Mouse (Mus musculus) G1E (cell line): ENCODE measurements around the gene Camkk2. TPM values are rescaled to one million over a fixed set of nuclear protein-coding genes. Genes with fewer than 3 reads are reported as not detected.

Source experiments
- ATAC-seq: 2 replicates; pipeline ENCODE4 v1.8.0; 2016; ENCODE audit warnings: mild to moderate bottlenecking; ENCODE audit not compliant: insufficient number of reproducible peaks, poor library complexity, low FRiP score, severe bottlenecking; ENCODE audit errors: extremely low read depth
- DNase-seq: peaks from one replicate; pipeline ENCODE4 v3.0.0; 2012; ENCODE audit warnings: low spot score
- H3K27me3 ChIP-seq: 2 replicates; pipeline ENCODE4 v1.6.1; 2012; ENCODE audit warnings: mild to moderate bottlenecking, low read length, inconsistent platforms; ENCODE audit not compliant: insufficient read depth
- H3K36me3 ChIP-seq: replicated peaks from 2 replicates; pipeline ENCODE3; 2012; ENCODE audit warnings: mild to moderate bottlenecking, inconsistent platforms
- H3K4me1 ChIP-seq: 2 replicates; pipeline ENCODE4 v1.6.1; 2012; ENCODE audit warnings: low read depth, low read length, inconsistent platforms, mixed read lengths; ENCODE audit not compliant: insufficient read depth
- H3K4me3 ChIP-seq: 2 replicates; pipeline ENCODE4 v1.5.1; 2012; ENCODE audit warnings: low read depth, mild to moderate bottlenecking, inconsistent platforms, low read length, moderate library complexity, mixed read lengths
- H3K9me3 ChIP-seq: replicated peaks from 2 replicates; pipeline ENCODE4 v1.6.1; 2012; ENCODE audit warnings: inconsistent platforms
- CTCF ChIP-seq: IDR thresholded peaks from 2 replicates; pipeline ENCODE4 v1.5.1; 2012; ENCODE audit warnings: low read depth, low read length, inconsistent platforms, mixed read lengths
- GATA1 ChIP-seq: IDR thresholded peaks from 2 replicates; pipeline ENCODE4 v1.6.1; 2012; ENCODE audit warnings: borderline replicate concordance, low read length, inconsistent platforms, mixed read lengths
- GATA2 ChIP-seq: IDR thresholded peaks from 2 replicates; pipeline ENCODE4 v1.6.1; 2012; ENCODE audit warnings: low read depth, low read length, inconsistent platforms, borderline replicate concordance
- POLR2AphosphoS5 ChIP-seq: IDR thresholded peaks from 2 replicates; pipeline ENCODE4 v1.6.1; 2012; ENCODE audit warnings: low read depth, low read length, inconsistent platforms; ENCODE audit not compliant: insufficient replicate concordance
- TAL1 ChIP-seq: conservative IDR thresholded peaks from 2 replicates; pipeline ENCODE4 v1.6.1; 2012; ENCODE audit warnings: low read depth, low read length, inconsistent platforms, mixed read lengths
- polyA plus RNA-seq: library from polyadenylated mRNA; stranded (reverse); fragments of >175 nt; gene quantifications from 2 replicates; pipeline ENCODE4 v1.2.3, GENCODE M21; 2012
- total RNA-seq, 2 experiments: library from RNA; stranded (forward) in 1 of 2; stranded (reverse) in 1 of 2; fragments of 200-1000 nt in 1 of 2; fragments of >200 nt in 1 of 2; fragmentation: Nextera tagmentation in 1 of 2; gene quantifications; 2 replicates each; pipeline ENCODE4 v1.2.3; 2014 to 2017

The Camkk2 gene
- total and polyA plus RNA-seq, 3 experiments, result 9.7 to 18.2 (median 12.5) TPM

DNA sequence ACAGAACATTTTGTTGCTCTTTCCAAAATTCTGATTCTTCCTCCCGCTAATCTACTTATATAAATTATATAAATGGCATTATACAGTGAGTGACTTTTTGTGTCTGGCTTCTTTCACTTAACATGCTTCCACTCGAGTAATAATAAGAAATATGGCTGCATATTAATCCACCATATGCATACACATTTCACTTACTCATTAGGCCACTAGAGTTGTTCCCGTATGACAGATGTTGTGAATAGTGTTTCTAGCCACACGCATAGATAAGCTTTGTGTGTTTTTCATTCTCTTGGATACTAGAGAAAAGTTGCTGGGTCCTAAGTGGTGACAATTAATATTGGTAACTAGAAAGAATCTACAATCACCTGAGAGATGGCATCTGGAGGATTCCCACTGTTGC, 23.6 kb downstream of the Camkk2 start:
- TF ChIP-seq GATA2 (no peak), CTCF (no peak), POLR2AphosphoS5 (no peak)
- Histone ChIP-seq H3K4me1 (no peaks in the 10 kb centered on the region), H3K36me3 (peaks cover 66% of the 10 kb centered on the region), H3K9me3 (no peaks in the 10 kb centered on the region), H3K4me3 (no peak overlapping the region), H3K27me3 (no peaks in the 10 kb centered on the region)
- no peak for ATAC-seq
- no peak for DNase-seq

DNA sequence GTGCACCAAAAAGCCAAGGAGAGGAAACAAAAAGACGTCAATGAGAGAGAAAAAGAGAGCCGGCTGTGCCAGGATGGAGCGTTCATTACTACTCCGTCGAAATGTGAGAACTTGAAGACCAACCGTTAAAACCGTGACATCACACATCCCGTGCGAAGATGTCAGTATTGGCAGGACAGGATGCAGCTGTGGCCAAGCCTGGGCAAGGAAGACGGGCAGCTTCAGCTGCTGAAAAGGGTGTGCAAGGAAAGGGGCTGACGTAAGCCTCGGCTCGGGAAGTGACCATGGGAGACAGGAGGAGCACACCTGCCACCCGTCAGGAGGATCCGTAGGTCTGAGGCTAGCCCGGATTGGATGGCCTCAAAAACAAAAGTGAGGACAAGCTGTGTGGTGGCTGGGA, 24.7 kb downstream of the Camkk2 start:
- Histone ChIP-seq H3K4me1 (no peaks in the 10 kb centered on the region), H3K27me3 (no peaks in the 10 kb centered on the region), H3K4me3 (no peak overlapping the region), H3K9me3 (no peaks in the 10 kb centered on the region), H3K36me3 (peaks cover 68% of the 10 kb centered on the region)
- no peak for ATAC-seq
- DNase-seq, result no peak
- TF ChIP-seq GATA2 (no peak), CTCF (no peak), GATA1 (no peak), TAL1 (no peak), POLR2AphosphoS5 (no peak)

- Histone ChIP-seq H3K9me3 (no peaks in the 10 kb centered on the region), H3K4me3 (no peak overlapping the region), H3K4me1 (no peaks in the 10 kb centered on the region), H3K36me3 (peaks cover 61% of the 10 kb centered on the region), H3K27me3 (no peaks in the 10 kb centered on the region)
- ATAC-seq, result no peak
- DNase-seq, result no peak
- TF ChIP-seq GATA1, result no peak
These were observed 31.3 kb downstream of the Camkk2 start for GRCm38 (mm10) chr5:122747950-122748349.

DNA sequence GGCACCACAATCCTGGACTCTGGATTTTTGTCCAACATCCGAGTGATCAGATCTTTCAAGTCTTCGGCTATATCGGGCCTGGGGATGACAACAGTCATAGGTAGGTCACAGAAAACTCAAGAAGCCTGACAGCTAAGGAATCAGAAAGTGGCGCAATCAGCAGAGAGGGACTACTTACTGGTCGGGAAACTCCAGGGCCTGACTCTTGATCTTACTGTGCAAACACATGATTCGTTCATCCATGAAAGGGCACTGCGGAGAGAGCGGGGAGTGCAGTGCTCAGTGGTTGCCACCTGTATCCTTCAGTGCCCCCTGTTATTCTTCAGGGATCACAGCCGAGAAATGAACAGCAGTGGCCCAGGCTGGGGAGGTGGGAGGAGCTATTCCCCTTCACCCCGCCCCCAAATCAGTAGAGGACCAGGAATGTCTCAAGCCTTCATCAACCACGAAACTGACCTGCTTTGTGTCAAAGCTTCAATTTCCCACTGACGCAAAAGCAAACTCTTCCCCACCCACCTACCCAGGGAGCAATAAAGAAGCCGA, 35.3 kb downstream of the Camkk2 start:
- Histone ChIP-seq H3K4me3 (no peak overlapping the region), H3K36me3 (peaks cover 76% of the 10 kb centered on the region), H3K27me3 (no peaks in the 10 kb centered on the region), H3K4me1 (peaks cover 6% of the 10 kb centered on the region), H3K9me3 (no peaks in the 10 kb centered on the region)
- TF ChIP-seq TAL1, result no peak
- TF ChIP-seq GATA1, result no peak
- no peak for TF ChIP-seq GATA2
- no peak for TF ChIP-seq CTCF
- no peak for TF ChIP-seq POLR2AphosphoS5
- ATAC-seq, result no peak
- no peak for DNase-seq

GRCm38 (mm10) chr5:122736761-122737160, 42.4 kb downstream of the Camkk2 start:
- TF ChIP-seq POLR2AphosphoS5, result no peak
- TF ChIP-seq TAL1, result no peak
- TF ChIP-seq CTCF, result no peak
- TF ChIP-seq GATA2, result no peak
- no peak for TF ChIP-seq GATA1
- DNase-seq, result no peak
- H3K36me3 ChIP-seq, result peaks cover 62% of the 10 kb centered on the region

GRCm38 (mm10) chr5:122735853-122736252, 43.4 kb downstream of the Camkk2 start:
- TF ChIP-seq GATA2 (no peak), GATA1 (no peak), CTCF (no peak), POLR2AphosphoS5 (no peak), TAL1 (no peak)
- Histone ChIP-seq H3K27me3 (no peaks in the 10 kb centered on the region), H3K4me1 (peaks cover 1% of the 10 kb centered on the region), H3K4me3 (no peak overlapping the region), H3K36me3 (peaks cover 57% of the 10 kb centered on the region), H3K9me3 (no peaks in the 10 kb centered on the region)
- no peak for ATAC-seq
- no peak for DNase-seq

More at GRCm38 (mm10) chr5:122736761-122737160, 42.4 kb downstream of the Camkk2 start:
- Histone ChIP-seq H3K27me3 (no peaks in the 10 kb centered on the region), H3K4me3 (no peak overlapping the region), H3K9me3 (no peaks in the 10 kb centered on the region), H3K4me1 (peaks cover 6% of the 10 kb centered on the region)
- ATAC-seq, result no peak

- no peaks in the 10 kb centered on the region for H3K27me3 ChIP-seq
- no peaks in the 10 kb centered on the region; the same call in 1 of the 2 replicates for H3K4me1 ChIP-seq
- H3K36me3 ChIP-seq, result peaks cover 59% of the 10 kb centered on the region
- H3K9me3 ChIP-seq, result no peaks in the 10 kb centered on the region
- DNase-seq (no peak), ATAC-seq (no peak)
- no peak overlapping the region for H3K4me3 ChIP-seq
- TF ChIP-seq CTCF, result no peak
- TF ChIP-seq TAL1, result no peak
- no peak for TF ChIP-seq GATA1
- TF ChIP-seq POLR2AphosphoS5, result no peak
- no peak for TF ChIP-seq GATA2
These were observed 45.3 kb downstream of the Camkk2 start for GRCm38 (mm10) chr5:122733881-122734280.
